Mouse (Mus musculus): ENCODE results near the gene Dis3l2.

GRCm38 (mm10) chr1:87041119-87041518, 337.5 kb downstream of the Dis3l2 start:
- TF ChIP-seq CHD2 (IDR thresholded peaks at IDR 0.05; ENCODE audit: low read depth, low read length) (no peak), ZC3H11A (IDR thresholded peaks at IDR 0.05; ENCODE audit: borderline replicate concordance, low read depth, low read length) (no peak), MAFK (IDR thresholded peaks at IDR 0.05; ENCODE audit: insufficient read depth, low read depth, low read length) (no peak), ZNF384 (IDR thresholded peaks at IDR 0.05; ENCODE audit: low read depth, low read length) (no peak), HCFC1 (IDR thresholded peaks at IDR 0.05; ENCODE audit: borderline replicate concordance, insufficient read depth, low read length) (no peak)

Data from ES-E14 (cell line).